Mouse (Mus musculus) megakaryocyte, embryonic 14.5 days (primary cell): Measurements from ENCODE around the gene Phospho1. TPM values are rescaled to one million over a fixed set of nuclear protein-coding genes. Genes with fewer than 3 reads are reported as not detected.

ENCODE experiments used
- H3K27me3 ChIP-seq: replicated peaks from 2 replicates; pipeline ENCODE3; 2012; ENCODE audit warnings: inconsistent platforms
- H3K36me3 ChIP-seq: replicated peaks from 2 replicates; pipeline ENCODE3; 2012; ENCODE audit warnings: low read length, inconsistent platforms, mixed read lengths
- H3K4me1 ChIP-seq: 2 replicates; pipeline ENCODE4 v1.6.1; 2012; ENCODE audit warnings: inconsistent platforms
- H3K4me3 ChIP-seq: replicated peaks from 2 replicates; pipeline ENCODE3; 2012; ENCODE audit warnings: moderate library complexity, mild to moderate bottlenecking, inconsistent platforms
- H3K9me3 ChIP-seq: 2 replicates; pipeline ENCODE4 v1.6.1; 2012; ENCODE audit warnings: inconsistent platforms
- FLI1 ChIP-seq: IDR thresholded peaks from 2 replicates; pipeline ENCODE4 v1.6.1; 2012; ENCODE audit warnings: low read length, inconsistent platforms, mixed read lengths
- GATA1 ChIP-seq: IDR thresholded peaks from 3 replicates; pipeline ENCODE4 v1.6.1; 2012; ENCODE audit warnings: mixed read lengths, low read length, inconsistent platforms, borderline replicate concordance
- polyA plus RNA-seq: library from polyadenylated mRNA; stranded (reverse); fragments of >175 nt; gene quantifications from 2 replicates; pipeline ENCODE4 v1.2.3, GENCODE M21; 2012; ENCODE audit warnings: low replicate concordance; ENCODE audit not compliant: insufficient read depth

Gene Phospho1
- polyA plus RNA-seq, 1 experiment: 11.0 TPM

DNA sequence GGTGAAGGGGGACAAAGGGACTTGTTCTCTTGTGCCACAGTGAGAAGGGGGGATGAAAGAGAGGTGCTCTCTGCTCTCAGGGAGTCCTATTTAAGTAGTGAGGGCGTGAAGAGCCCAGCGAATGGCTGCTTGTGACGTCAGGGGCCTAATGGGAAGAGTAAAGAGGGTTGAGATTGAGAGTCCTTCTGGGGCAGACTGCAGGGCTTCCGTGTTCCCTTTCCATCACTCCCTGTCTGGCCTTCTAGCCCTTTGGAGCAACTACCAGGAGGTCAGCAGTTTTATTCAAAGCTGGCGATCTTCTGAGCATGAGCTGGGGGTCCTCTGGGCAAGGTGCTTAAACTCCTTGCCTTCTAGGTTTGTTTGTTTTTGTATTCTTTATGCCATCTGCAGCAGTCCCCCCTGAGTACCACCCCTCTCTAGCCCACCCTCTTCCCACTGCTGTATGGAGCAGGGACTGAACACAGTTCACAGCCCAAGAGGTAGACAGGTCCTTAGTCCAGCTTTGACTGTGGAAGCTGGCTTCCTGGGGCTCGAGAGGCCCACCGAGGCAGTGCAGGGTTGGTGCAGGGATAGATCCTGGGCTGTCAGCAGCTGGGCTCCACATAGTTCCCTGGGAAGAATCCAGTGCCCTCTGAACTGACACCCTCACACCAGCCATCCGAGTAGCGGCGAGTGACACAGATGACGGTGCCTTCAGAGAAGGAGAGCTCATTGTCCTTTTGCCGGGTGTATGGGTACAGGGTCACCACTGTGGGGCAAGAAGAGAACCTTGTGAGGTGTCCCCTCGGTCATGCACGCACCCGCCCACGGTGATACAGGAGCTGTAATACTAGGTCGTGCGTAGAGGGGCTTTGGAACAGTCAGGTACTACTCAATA, 8.1 kb downstream of the Phospho1 start:
- TF ChIP-seq GATA1 (no peak), FLI1 (no peak)
- H3K9me3 ChIP-seq: peaks cover 14% of the 10 kb centered on the region
- no peak overlapping the region for H3K4me3 ChIP-seq
- peaks cover 82% of the 10 kb centered on the region for H3K27me3 ChIP-seq
- H3K4me1 ChIP-seq: peaks cover 79% of the 10 kb centered on the region
- H3K36me3 ChIP-seq: peaks cover 50% of the 10 kb centered on the region

DNA sequence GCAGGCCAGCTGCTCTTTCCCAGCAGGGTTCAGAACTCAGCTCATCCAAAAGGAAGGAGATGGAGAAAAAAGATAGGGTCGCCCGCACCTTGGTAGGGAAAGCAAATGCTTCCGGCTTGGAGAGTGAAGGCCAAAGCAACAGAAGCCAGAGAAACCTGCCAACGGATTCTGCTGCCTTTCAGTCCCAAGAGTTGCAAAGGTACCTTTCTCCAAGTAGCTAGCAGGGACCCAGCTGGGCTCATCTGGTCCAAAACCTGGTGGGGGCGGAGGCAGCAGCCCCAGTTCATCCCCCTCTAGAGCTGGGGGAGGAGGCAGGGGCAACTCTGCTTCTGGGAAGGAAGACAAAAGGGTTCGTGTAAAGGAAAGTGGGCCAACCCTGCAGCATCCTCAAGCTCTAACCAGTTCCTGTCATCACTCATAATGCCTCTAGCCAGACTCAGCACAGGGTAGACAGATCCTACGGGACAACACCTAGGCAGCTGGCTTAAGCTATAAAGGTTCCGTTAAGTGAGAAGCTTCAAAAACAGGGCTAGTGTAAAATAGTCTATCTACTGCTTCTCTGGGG, 8.8 kb downstream of the Phospho1 start:
- peaks cover 50% of the 10 kb centered on the region for H3K36me3 ChIP-seq
- no peak overlapping the region for H3K4me3 ChIP-seq
- H3K4me1 ChIP-seq: peaks cover 80% of the 10 kb centered on the region
- peaks cover 83% of the 10 kb centered on the region for H3K27me3 ChIP-seq
- TF ChIP-seq FLI1 (no peak), GATA1 (no peak)
- peaks cover 14% of the 10 kb centered on the region for H3K9me3 ChIP-seq

DNA sequence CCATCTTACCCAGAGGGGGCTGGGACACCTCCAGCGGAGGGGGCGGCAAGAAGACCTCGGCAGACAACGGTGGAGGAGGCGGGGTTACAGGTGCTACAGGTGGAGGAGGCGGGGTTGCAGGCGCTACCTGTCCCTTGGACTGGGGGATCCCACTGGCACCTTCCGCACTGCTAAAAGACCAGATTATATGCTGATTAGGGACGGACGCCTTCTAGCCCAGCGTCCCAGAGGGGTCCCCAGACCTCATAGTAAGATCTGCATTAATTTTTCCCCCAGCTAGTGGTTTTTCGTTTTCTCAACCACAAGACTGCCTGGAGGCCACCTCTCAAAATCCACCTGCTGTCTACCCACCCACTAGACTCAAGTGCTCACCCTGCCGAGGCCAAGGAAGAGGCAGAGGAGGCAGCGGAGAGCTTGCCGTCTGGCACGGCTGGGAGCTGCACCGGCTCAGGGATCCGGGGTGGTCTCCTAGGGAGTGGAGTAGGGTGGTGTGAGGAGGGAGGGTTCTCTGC, 9.4 kb downstream of the Phospho1 start:
- TF ChIP-seq FLI1: no peak
- no peak for TF ChIP-seq GATA1
- Histone ChIP-seq H3K36me3 (peaks cover 50% of the 10 kb centered on the region), H3K4me1 (peaks cover 80% of the 10 kb centered on the region), H3K4me3 (peak overlapping the region; percentile 88), H3K9me3 (peaks cover 14% of the 10 kb centered on the region), H3K27me3 (peaks cover 82% of the 10 kb centered on the region)

DNA sequence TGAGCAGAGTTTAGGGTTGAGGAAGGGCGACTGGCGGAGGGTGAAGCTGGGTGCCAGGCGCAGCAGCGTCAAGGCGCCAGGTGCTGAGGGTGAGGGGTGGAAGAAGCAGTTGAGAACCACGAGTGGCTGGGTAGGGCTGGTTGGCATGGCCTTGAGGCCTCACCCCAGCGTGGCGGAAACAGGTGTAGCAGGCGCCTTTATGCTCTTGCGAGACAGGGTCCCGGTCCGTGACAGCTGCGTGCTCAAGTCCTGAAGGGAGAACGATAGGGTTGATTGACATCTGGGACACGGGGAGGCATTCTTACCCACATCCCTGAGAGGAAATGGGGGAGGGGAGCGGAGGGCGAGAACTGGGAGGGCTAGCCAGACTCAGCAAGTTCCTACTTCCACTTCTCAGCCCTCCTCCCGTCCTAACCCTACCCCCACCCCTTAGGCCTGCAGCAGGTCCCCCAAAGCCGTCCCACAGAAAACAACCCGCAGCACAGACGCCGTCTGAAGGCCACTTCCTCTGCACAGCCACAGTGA, 9.9 kb downstream of the Phospho1 start:
- Histone ChIP-seq H3K4me1 (peaks cover 82% of the 10 kb centered on the region), H3K9me3 (peaks cover 14% of the 10 kb centered on the region), H3K4me3 (peak overlapping the region; percentile 88), H3K27me3 (peaks cover 77% of the 10 kb centered on the region), H3K36me3 (peaks cover 51% of the 10 kb centered on the region)
- TF ChIP-seq GATA1 (no peak), FLI1 (peak; percentile 48; the same call in 1 of the 2 replicates)

DNA sequence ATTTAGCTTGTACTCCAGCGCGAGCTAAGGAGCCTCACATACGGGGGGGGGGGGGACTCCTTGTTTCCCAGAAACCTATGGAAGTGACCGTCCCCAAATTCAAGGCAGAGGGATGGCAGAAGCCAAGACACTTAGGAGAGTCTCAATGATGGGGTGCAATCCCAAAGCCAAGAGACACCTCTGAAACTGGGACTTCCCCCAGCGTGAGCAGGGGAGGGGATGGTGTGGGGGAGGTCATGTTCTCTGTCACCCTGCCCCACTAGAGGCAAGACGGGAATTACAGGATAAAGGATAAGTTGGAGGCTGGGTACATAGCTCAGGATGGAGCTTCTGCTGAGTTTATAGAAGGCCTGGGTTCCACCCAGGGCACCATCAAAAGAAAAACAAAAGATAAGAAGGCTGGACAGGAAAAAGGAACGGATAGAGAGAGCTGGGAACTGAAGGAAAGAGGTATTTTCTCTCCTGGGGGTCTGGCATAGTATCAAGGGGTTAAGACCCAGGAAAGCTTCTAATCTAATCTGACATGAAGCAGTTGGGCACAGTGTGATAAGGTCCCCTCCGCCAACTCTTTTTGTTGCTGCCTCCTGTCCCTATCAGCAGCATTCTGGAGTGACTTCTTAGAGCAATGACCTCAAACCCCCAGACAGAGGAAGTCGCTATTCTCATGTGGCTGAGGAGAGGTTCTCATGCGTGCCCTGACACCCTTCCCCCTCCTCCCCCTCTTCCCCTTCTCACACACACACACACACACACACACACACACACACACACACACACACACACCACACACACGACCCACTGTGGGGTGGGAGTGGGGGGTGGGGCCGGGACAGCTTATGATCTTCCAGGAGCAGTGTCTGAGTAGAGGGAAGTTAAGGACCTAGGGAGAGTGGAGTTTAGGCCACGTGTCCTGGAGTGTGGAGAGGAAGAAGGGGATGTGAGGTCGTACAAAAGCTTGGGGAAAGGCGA, 10.7 kb downstream of the Phospho1 start:
- TF ChIP-seq FLI1 (no peak), GATA1 (no peak)
- Histone ChIP-seq H3K9me3 (peaks cover 14% of the 10 kb centered on the region), H3K4me3 (peak overlapping the region; percentile 88), H3K4me1 (peaks cover 80% of the 10 kb centered on the region), H3K27me3 (peaks cover 70% of the 10 kb centered on the region), H3K36me3 (peaks cover 43% of the 10 kb centered on the region)

DNA sequence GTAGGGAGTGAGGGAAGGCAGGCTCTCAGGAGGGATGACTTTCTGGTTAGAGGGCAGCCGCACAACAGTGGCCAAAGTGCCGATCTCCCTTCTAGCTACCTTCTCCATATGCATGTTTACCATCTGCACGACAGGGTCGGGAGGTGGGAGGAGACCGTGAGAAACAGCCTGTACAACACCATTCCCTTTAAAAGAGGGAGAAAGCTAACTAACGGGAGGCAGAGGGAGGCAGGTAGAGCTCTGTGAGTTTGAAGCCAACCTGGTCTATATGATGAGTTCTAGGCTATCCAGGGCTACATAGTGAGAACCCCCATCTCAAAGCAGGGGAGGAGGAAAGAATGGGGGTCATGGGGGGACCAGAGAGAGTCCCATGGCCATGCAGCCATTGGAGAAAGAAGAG, 11.5 kb downstream of the Phospho1 start:
- peak overlapping the region; percentile 82 for H3K4me3 ChIP-seq
- TF ChIP-seq FLI1 (no peak), GATA1 (no peak)
- H3K4me1 ChIP-seq: peaks cover 82% of the 10 kb centered on the region
- H3K9me3 ChIP-seq: peaks cover 6% of the 10 kb centered on the region
- peaks cover 35% of the 10 kb centered on the region for H3K36me3 ChIP-seq
- H3K27me3 ChIP-seq: peaks cover 70% of the 10 kb centered on the region

DNA sequence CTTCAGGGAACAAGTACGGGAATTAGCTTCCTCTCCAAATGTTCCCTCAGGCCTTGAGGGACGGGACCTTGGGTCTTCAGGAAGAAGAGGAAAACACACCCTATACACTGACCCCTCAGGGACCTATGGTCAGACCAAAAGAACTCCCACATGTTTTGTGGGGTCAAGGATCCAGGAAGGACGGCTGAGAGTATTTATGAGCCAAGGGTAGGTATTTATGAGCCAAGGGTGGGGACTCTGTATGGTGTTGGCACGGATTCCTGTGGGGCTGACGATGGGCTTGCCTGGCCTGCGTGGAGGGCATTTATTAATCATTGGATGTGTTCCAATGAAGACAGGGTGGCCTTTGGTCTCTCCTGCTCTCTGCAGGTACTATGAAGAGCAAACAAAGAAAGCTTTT, 12.1 kb downstream of the Phospho1 start:
- TF ChIP-seq GATA1 (no peak), FLI1 (no peak)
- H3K4me1 ChIP-seq: peaks cover 83% of the 10 kb centered on the region
- H3K9me3 ChIP-seq: peaks cover under 1% of the 10 kb centered on the region; the same call in 1 of the 2 replicates
- H3K36me3 ChIP-seq: peaks cover 29% of the 10 kb centered on the region
- no peak overlapping the region for H3K4me3 ChIP-seq
- peaks cover 70% of the 10 kb centered on the region for H3K27me3 ChIP-seq

DNA sequence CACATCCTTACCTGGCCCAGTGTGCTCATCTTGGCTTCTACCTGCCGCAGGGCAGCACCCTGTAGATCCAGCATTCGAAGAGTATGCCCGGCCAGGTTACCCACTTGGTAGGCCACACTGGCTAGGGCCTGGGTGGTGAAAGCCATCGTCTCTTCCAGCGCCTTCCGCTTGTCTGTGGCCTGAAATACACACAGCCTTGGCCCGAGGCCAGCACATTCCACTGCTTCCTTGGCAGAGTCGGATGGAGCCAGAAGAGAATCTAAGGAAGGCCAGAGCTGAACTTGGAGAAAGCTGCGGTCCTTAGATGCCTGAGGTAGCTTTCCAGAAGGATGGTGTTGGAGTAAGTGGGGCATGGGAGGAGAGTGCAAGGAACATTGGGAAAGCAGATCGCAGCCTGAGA, 12.8 kb downstream of the Phospho1 start, which contains the start of gene Gngt2:
Gngt2 (plus strand) TSS at position 158 of the 400 bp plus-strand sequence.
- H3K4me1 ChIP-seq: peaks cover 87% of the 10 kb centered on the region
- peaks cover 72% of the 10 kb centered on the region for H3K27me3 ChIP-seq
- H3K4me3 ChIP-seq: no peak within 1 kb of the TSS
- TF ChIP-seq FLI1 (no peak), GATA1 (no peak)
- no peaks in the 10 kb centered on the region for H3K9me3 ChIP-seq
- peaks cover 26% of the 10 kb centered on the region for H3K36me3 ChIP-seq

DNA sequence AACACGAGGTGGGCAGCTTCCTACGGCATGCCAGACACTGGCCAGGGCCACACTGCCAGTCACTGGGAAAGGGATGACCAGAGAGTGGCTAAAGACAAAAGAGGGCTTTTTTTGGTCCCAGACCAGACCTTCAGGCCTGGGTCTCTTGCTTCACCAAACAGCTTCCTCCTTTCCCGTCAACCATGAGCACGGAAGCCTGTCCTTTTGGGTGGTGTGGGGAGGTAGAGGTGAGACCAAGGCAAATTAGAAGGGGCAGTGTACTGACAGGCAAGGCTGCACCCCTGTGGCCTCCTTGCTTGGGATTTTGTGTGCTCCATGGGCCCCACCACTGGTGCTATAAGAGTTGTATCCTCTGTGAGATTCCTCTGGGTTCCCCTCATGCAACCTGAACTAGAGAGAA, 14.3 kb downstream of the Phospho1 start:
- Histone ChIP-seq H3K4me3 (peak overlapping the region; percentile 70), H3K27me3 (peaks cover 68% of the 10 kb centered on the region), H3K36me3 (peaks cover 11% of the 10 kb centered on the region), H3K4me1 (peaks cover 97% of the 10 kb centered on the region), H3K9me3 (no peaks in the 10 kb centered on the region)
- TF ChIP-seq FLI1 (no peak), GATA1 (no peak)
